Mouse (Mus musculus) hindbrain, embryonic 15.5 days (tissue): ENCODE data around the gene Erich3. TPM values are rescaled to one million over a fixed set of nuclear protein-coding genes. Genes with fewer than 3 reads are reported as not detected.

Experiments used
- ATAC-seq: fragments of 200-750 bp; cut with Nextera tagmentation; 2 replicates; pipeline ENCODE4 v1.8.0; 2017; ENCODE audit warnings: low read depth, moderate number of reproducible peaks, moderate TSS enrichment; ENCODE audit not compliant: low FRiP score
- H3K27ac ChIP-seq: fragments of 300-500 bp; sonication (generic); replicated peaks from 2 replicates; pipeline ENCODE4 v1.5.1; 2015; ENCODE audit warnings: mild to moderate bottlenecking, inconsistent platforms
- H3K27me3 ChIP-seq: fragments of 300-500 bp; sonication (generic); 2 replicates; pipeline ENCODE4 v1.6.1; 2015; ENCODE audit warnings: control low read depth, inconsistent platforms
- H3K36me3 ChIP-seq: fragments of 300-500 bp; sonication (generic); 2 replicates; pipeline ENCODE4 v1.6.1; 2015; ENCODE audit warnings: control low read depth, inconsistent platforms
- H3K4me1 ChIP-seq: fragments of 300-500 bp; sonication (generic); replicated peaks from 2 replicates; pipeline ENCODE4 v1.6.1; 2015; ENCODE audit warnings: control low read depth, inconsistent platforms
- H3K4me2 ChIP-seq: fragments of 300-500 bp; sonication (generic); 2 replicates; pipeline ENCODE4 v1.6.1; 2015; ENCODE audit warnings: moderate library complexity, mild to moderate bottlenecking, inconsistent platforms
- H3K4me3 ChIP-seq: fragments of 300-500 bp; sonication (generic); 2 replicates; pipeline ENCODE4 v1.5.1; 2015; ENCODE audit warnings: mild to moderate bottlenecking, inconsistent platforms
- H3K9ac ChIP-seq: fragments of 300-500 bp; sonication (generic); 2 replicates; pipeline ENCODE4 v1.6.1; 2015; ENCODE audit warnings: inconsistent platforms
- H3K9me3 ChIP-seq: fragments of 300-500 bp; sonication (generic); 2 replicates; pipeline ENCODE4 v1.6.1; 2016; ENCODE audit warnings: control low read depth, inconsistent platforms
- WGBS: fragments of 180-500 bp; shearing (Covaris S2); methylation state at CpG from one replicate; pipeline ENCODE4 v1.1.7; 2015; 5-methylcytosine and 5-hydroxymethylcytosine counted together
- polyA plus RNA-seq: library from polyadenylated mRNA; unstranded; fragments of >200 nt; fragmentation: Nextera tagmentation; extraction: Ambion mirVana; gene quantifications from 2 replicates; pipeline ENCODE4 v1.2.1, GENCODE M21; 2015

Erich3 gene
- polyA plus RNA-seq, 1 experiment from 2014 or later = 2.2 TPM

GRCm38 (mm10) chr3:154816801-154817625, 153.4 kb downstream of the Erich3 start:
- WGBS = 23% methylated on average over 19 of the region's 19 CpGs

More at GRCm38 (mm10) chr3:154816801-154817625, 153.4 kb downstream of the Erich3 start:
- peak overlapping the region; percentile 75 for H3K27ac ChIP-seq
- H3K36me3 ChIP-seq = no peaks in the 10 kb centered on the region
- peak overlapping the region; percentile 52 for H3K4me2 ChIP-seq
- peak; percentile 85 for ATAC-seq
- peaks cover 24% of the 10 kb centered on the region for H3K4me1 ChIP-seq
- H3K27me3 ChIP-seq = no peaks in the 10 kb centered on the region
- peak overlapping the region; percentile 39 for H3K9ac ChIP-seq
- H3K4me3 ChIP-seq = peak overlapping the region; percentile 22
- H3K9me3 ChIP-seq = no peaks in the 10 kb centered on the region

Other genes starting within 250 kb of the Erich3 start
- 9.3 and 12.0 TPM in 2 replicates for gene Cryz, start 67.1 kb upstream of the Erich3 start, polyA plus RNA-seq
- gene Tyw3, start 66.8 kb upstream of the Erich3 start, polyA plus RNA-seq = 11.5 and 11.9 TPM in 2 replicates